Mouse (Mus musculus) megakaryocyte, embryonic 14.5 days (primary cell): ENCODE measurements at regions not wholly inside any gene's neighbourhood (a gene's known extent, or its start where the extent isn't known, plus 50 kb on each side); places are given as distances from the start of the nearest gene placed in this dataset.

ENCODE experiments used
- FLI1 ChIP-seq: IDR thresholded peaks from 2 replicates; pipeline ENCODE4 v1.6.1; 2012; ENCODE audit warnings: low read length, inconsistent platforms, mixed read lengths
- GATA1 ChIP-seq: IDR thresholded peaks from 3 replicates; pipeline ENCODE4 v1.6.1; 2012; ENCODE audit warnings: mixed read lengths, low read length, inconsistent platforms, borderline replicate concordance

DNA sequence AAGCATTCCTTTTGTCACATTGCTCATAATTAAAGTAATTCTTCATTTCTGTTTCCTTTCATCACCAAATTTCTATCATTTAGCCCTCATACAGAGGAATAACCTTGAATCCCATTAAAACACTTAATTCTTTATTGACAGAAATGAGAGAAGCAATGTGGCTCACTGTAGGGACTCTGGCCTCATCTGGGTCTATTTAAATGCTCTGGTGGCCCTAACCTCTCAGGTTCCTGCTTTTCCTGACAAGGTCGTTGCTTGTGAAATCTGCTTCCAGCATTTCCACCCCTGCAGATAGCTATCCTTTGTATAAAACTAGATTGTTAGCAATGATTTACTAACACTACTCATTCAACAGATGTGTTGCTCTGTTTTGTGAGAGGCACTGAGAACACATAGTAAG lies 163.6 kb upstream of the Xrcc4 start:
- TF ChIP-seq FLI1 (no peak), GATA1 (no peak)
